Mouse (Mus musculus) CH12.LX (cell line): ENCODE results near the gene Arhgef28. TPM values are rescaled to one million over a fixed set of nuclear protein-coding genes. Genes with fewer than 3 reads are reported as not detected.

Source experiments
- DNase-seq: peaks from one replicate; pipeline ENCODE4 v3.0.0-alpha.2; 2013; ENCODE audit errors: extremely low read depth
- H3K27ac ChIP-seq: 2 replicates; pipeline ENCODE4 v1.5.1; 2012; ENCODE audit warnings: low read depth, mild to moderate bottlenecking, control low read depth, moderate library complexity; ENCODE audit not compliant: insufficient read depth
- H3K27me3 ChIP-seq: replicated peaks from 2 replicates; pipeline ENCODE3; 2012; ENCODE audit warnings: inconsistent platforms
- H3K36me3 ChIP-seq, 2 experiments: replicated peaks in 1 of 2; 2 replicates each; pipeline versions ENCODE3 to v1.6.1; 2012; ENCODE audit warnings: inconsistent platforms in 1 of 2, low read length in 1 of 2, mild to moderate bottlenecking in 1 of 2, mixed read lengths in 1 of 2, moderate library complexity in 1 of 2; ENCODE audit not compliant: control insufficient read depth in 1 of 2, insufficient read depth in 1 of 2
- H3K4me1 ChIP-seq, 2 experiments: 2 replicates each; pipeline ENCODE4 v1.6.1; 2012; ENCODE audit warnings: inconsistent platforms in 1 of 2, moderate library complexity in 1 of 2; ENCODE audit not compliant: insufficient read depth in 2 of 2, control insufficient read depth in 1 of 2
- H3K4me2 ChIP-seq: 2 replicates; pipeline ENCODE4 v1.6.1; 2012; ENCODE audit warnings: low read depth, mild to moderate bottlenecking, control low read depth; ENCODE audit not compliant: poor library complexity, insufficient read depth, severe bottlenecking
- H3K4me3 ChIP-seq, 3 experiments: fragments of 150-350 bp in 1 of 3; sonication (generic) in 1 of 3; replicated peaks in 1 of 3; 2 replicates each; pipeline versions ENCODE3 to v1.5.1; 2011 to 2012; ENCODE audit warnings: low read depth in 2 of 3, low read length in 2 of 3, mild to moderate bottlenecking in 2 of 3, moderate library complexity in 2 of 3, control low read depth in 1 of 3, improper control_type of control experiment in 1 of 3, inconsistent platforms in 1 of 3, mixed read lengths in 1 of 3; ENCODE audit not compliant: poor library complexity in 1 of 3
- H3K79me2 ChIP-seq: replicated peaks from 2 replicates; pipeline ENCODE4 v1.6.1; 2012; ENCODE audit warnings: mild to moderate bottlenecking, moderate library complexity; ENCODE audit not compliant: control insufficient read depth, poor library complexity, insufficient read depth, severe bottlenecking; ENCODE audit errors: extremely low read depth
- H3K9ac ChIP-seq: 2 replicates; pipeline ENCODE4 v1.6.1; 2012; ENCODE audit warnings: low read depth, mild to moderate bottlenecking, control low read depth, moderate library complexity; ENCODE audit not compliant: insufficient read depth
- H3K9me3 ChIP-seq: replicated peaks from 2 replicates; pipeline ENCODE3; 2012; ENCODE audit warnings: low read length, inconsistent platforms, mixed read lengths
- CHD1 ChIP-seq: IDR thresholded peaks from 2 replicates; pipeline ENCODE4 v1.6.1; 2012; ENCODE audit warnings: low read depth, low read length, improper control_type of control experiment, inconsistent platforms
- CHD2 ChIP-seq: IDR thresholded peaks from 2 replicates; pipeline ENCODE4 v1.6.1; 2011; ENCODE audit warnings: low read length, improper control_type of control experiment
- E2F4 ChIP-seq: IDR thresholded peaks from 2 replicates; pipeline ENCODE4 v1.6.1; 2011; ENCODE audit warnings: low read depth, low read length, improper control_type of control experiment; ENCODE audit not compliant: insufficient replicate concordance
- ELF1 ChIP-seq: IDR thresholded peaks from 2 replicates; pipeline ENCODE4 v1.6.1; 2014; ENCODE audit warnings: low read depth, mild to moderate bottlenecking, inconsistent platforms, low read length, improper control_type of control experiment
- EP300 ChIP-seq: IDR thresholded peaks from 2 replicates; pipeline ENCODE4 v1.6.1; 2011; ENCODE audit warnings: low read length, improper control_type of control experiment
- ETS1 ChIP-seq: conservative IDR thresholded peaks from 2 replicates; pipeline ENCODE4 v1.6.1; 2012; ENCODE audit warnings: low read depth, mild to moderate bottlenecking, inconsistent platforms, low read length, improper control_type of control experiment, moderate library complexity
- JUN ChIP-seq: IDR thresholded peaks from 2 replicates; pipeline ENCODE4 v1.6.1; 2011; ENCODE audit warnings: low read depth, mild to moderate bottlenecking, low read length, improper control_type of control experiment, moderate library complexity; ENCODE audit not compliant: insufficient read depth
- MAFK ChIP-seq: IDR thresholded peaks from 2 replicates; pipeline ENCODE4 v1.6.1; 2011; ENCODE audit warnings: low read length, improper control_type of control experiment; ENCODE audit not compliant: insufficient replicate concordance
- MEF2A ChIP-seq: IDR thresholded peaks from 2 replicates; pipeline ENCODE4 v1.6.1; 2014; ENCODE audit warnings: low read depth, mild to moderate bottlenecking, inconsistent platforms, low read length, improper control_type of control experiment, borderline replicate concordance
- MYC ChIP-seq: IDR thresholded peaks from 2 replicates; pipeline ENCODE4 v1.6.1; 2011; ENCODE audit warnings: low read depth, mild to moderate bottlenecking, improper control_type of control experiment, low read length
- NRF1 ChIP-seq: IDR thresholded peaks from 2 replicates; pipeline ENCODE4 v1.6.1; 2014; ENCODE audit warnings: low read depth, mild to moderate bottlenecking, inconsistent platforms, low read length, improper control_type of control experiment, moderate library complexity
- RAD21 ChIP-seq: IDR thresholded peaks from 2 replicates; pipeline ENCODE4 v1.6.1; 2011; ENCODE audit warnings: low read depth, mild to moderate bottlenecking, low read length, improper control_type of control experiment, moderate library complexity
- RCOR1 ChIP-seq: conservative IDR thresholded peaks from 2 replicates; pipeline ENCODE4 v1.6.1; 2012; ENCODE audit warnings: low read depth, mild to moderate bottlenecking, inconsistent platforms, low read length, improper control_type of control experiment
- SIN3A ChIP-seq: IDR thresholded peaks from 2 replicates; pipeline ENCODE4 v1.6.1; 2012; ENCODE audit warnings: low read length, improper control_type of control experiment, inconsistent platforms
- SMC3 ChIP-seq: IDR thresholded peaks from 2 replicates; pipeline ENCODE4 v1.6.1; 2011; ENCODE audit warnings: low read depth, low read length, improper control_type of control experiment
- UBTF ChIP-seq: IDR thresholded peaks from 2 replicates; pipeline ENCODE4 v1.6.1; 2012; ENCODE audit warnings: low read depth, mild to moderate bottlenecking, inconsistent platforms, low read length, improper control_type of control experiment, moderate library complexity
- USF1 ChIP-seq: IDR thresholded peaks from 2 replicates; pipeline ENCODE4 v1.6.1; 2014; ENCODE audit warnings: low read depth, mild to moderate bottlenecking, inconsistent platforms, low read length, improper control_type of control experiment
- USF2 ChIP-seq: conservative IDR thresholded peaks from 2 replicates; pipeline ENCODE4 v1.6.1; 2011; ENCODE audit warnings: low read depth, low read length, improper control_type of control experiment
- ZC3H11A ChIP-seq: IDR thresholded peaks from 2 replicates; pipeline ENCODE4 v1.6.1; 2012; ENCODE audit warnings: low read depth, mild to moderate bottlenecking, inconsistent platforms, low read length, improper control_type of control experiment
- ZKSCAN1 ChIP-seq: IDR thresholded peaks from 2 replicates; pipeline ENCODE4 v1.6.1; 2012; ENCODE audit warnings: low read depth, inconsistent platforms, low read length, improper control_type of control experiment, borderline replicate concordance
- ZMIZ1 ChIP-seq: IDR thresholded peaks from 2 replicates; pipeline ENCODE4 v1.6.1; 2012; ENCODE audit warnings: low read depth, mild to moderate bottlenecking, inconsistent platforms, low read length, improper control_type of control experiment
- ZNF384 ChIP-seq: IDR thresholded peaks from 2 replicates; pipeline ENCODE4 v1.6.1; 2012; ENCODE audit warnings: low read depth, low read length, improper control_type of control experiment, inconsistent platforms
- dilution Hi-C: fragments of 300-500 bp; cut with MboI; formaldehyde crosslinking; loops from 2 replicates; pipeline ENCODE4 v1.14.3; 2020; ENCODE audit warnings: low sequenced_read_pairs; ENCODE audit not compliant: extremely low pct_unique_long_range_greater_than_20kb, extremely low pct_ligation_motif_present
- in situ Hi-C: fragments of 300-500 bp; cut with MboI; formaldehyde crosslinking; loops from 3 replicates; pipeline ENCODE4 v1.14.3; 2019; ENCODE audit warnings: low sequenced_read_pairs, low pct_ligation_motif_present, low pct_unique_long_range_greater_than_20kb, mixed read lengths
- polyA plus RNA-seq: library from polyadenylated mRNA; unstranded; fragments of >175 nt; gene quantifications from 2 replicates; pipeline ENCODE4 v1.2.1, GENCODE M21; 2012; ENCODE audit warnings: low read depth; ENCODE audit not compliant: insufficient read length
- total RNA-seq, 2 experiments: library from RNA; depleted of rRNA; stranded (reverse); fragments of 300-350 nt in 1 of 2; fragments of >200 nt in 1 of 2; gene quantifications; 2 replicates each; pipeline ENCODE4 v1.2.3; 2012 to 2014

Gene Arhgef28
- total and polyA plus RNA-seq, 3 experiments, result 0.07 to 0.24 (median 0.08) TPM

- in situ Hi-C loops, result loop anchor here (25.0 kb wide), 1 partner anchor 289 kb away; no protein-coding TSS in a partner anchor
- TF ChIP-seq JUN (no peak), USF1 (no peak), ZKSCAN1 (no peak), MEF2A (no peak), RCOR1 (no peak), MAFK (no peak), NRF1 (no peak), ZMIZ1 (no peak), ETS1 (no peak), ELF1 (no peak), CHD1 (no peak), USF2 (no peak), UBTF (no peak), E2F4 (no peak), EP300 (no peak), ZNF384 (no peak), RAD21 (no peak), SIN3A (no peak), SMC3 (no peak)
- 0 out of 4 replicates have a peak, but pooled peaks cover 0 to 2% of the 10 kb centered on the region in 2 experiments for H3K4me1 ChIP-seq
- no peaks in the 10 kb centered on the region for H3K27me3 ChIP-seq
- no peak overlapping the region for H3K27ac ChIP-seq
- no peak overlapping the region for H3K4me2 ChIP-seq
- dilution Hi-C loops, result no loop called here
- no peak overlapping the region for H3K9ac ChIP-seq
- H3K36me3 ChIP-seq, result no peaks in the 10 kb centered on the region
- H3K79me2 ChIP-seq, result no peaks in the 10 kb centered on the region
- DNase-seq, result no peak
- H3K9me3 ChIP-seq, result no peaks in the 10 kb centered on the region
- no peak overlapping the region for H3K4me3 ChIP-seq
These were observed 279.9 kb downstream of the Arhgef28 start for GRCm38 (mm10) chr13:97926371-97926770.

- DNase-seq, result no peak
- TF ChIP-seq E2F4 (no peak), ZC3H11A (no peak), MAFK (no peak), MYC (no peak), CHD2 (no peak), ZMIZ1 (no peak), SMC3 (no peak), NRF1 (no peak)
- Histone ChIP-seq H3K27me3 (no peaks in the 10 kb centered on the region), H3K4me1 (0 out of 4 replicates have a peak, but pooled peaks cover 0 to 2% of the 10 kb centered on the region in 2 experiments), H3K9ac (no peak overlapping the region), H3K4me3 (no peak overlapping the region), H3K36me3 (no peaks in the 10 kb centered on the region), H3K4me2 (no peak overlapping the region), H3K27ac (no peak overlapping the region), H3K9me3 (no peaks in the 10 kb centered on the region), H3K79me2 (no peaks in the 10 kb centered on the region)
- in situ Hi-C loops (no loop called here), dilution Hi-C loops (no loop called here)
These were observed 283.2 kb downstream of the Arhgef28 start for GRCm38 (mm10) chr13:97923009-97923408.
